Mouse (Mus musculus) forebrain, embryonic 13.5 days (tissue): Measurements from ENCODE around the gene Atn1. TPM values are rescaled to one million over a fixed set of nuclear protein-coding genes. Genes with fewer than 3 reads are reported as not detected.

ENCODE experiments used
- ATAC-seq: fragments of 200-750 bp; cut with Nextera tagmentation; 2 replicates; pipeline ENCODE4 v1.8.0; 2017
- H3K27ac ChIP-seq: fragments of 300-500 bp; sonication (generic); 2 replicates; pipeline ENCODE4 v1.5.1; 2015; ENCODE audit warnings: inconsistent platforms, mild to moderate bottlenecking, moderate library complexity
- H3K27me3 ChIP-seq: fragments of 300-500 bp; sonication (generic); 2 replicates; pipeline ENCODE4 v1.6.1; 2015; ENCODE audit warnings: mild to moderate bottlenecking, inconsistent platforms
- H3K36me3 ChIP-seq: fragments of 300-500 bp; sonication (generic); 2 replicates; pipeline ENCODE4 v1.6.1; 2015; ENCODE audit warnings: mild to moderate bottlenecking, inconsistent platforms; ENCODE audit not compliant: poor library complexity, severe bottlenecking
- H3K4me1 ChIP-seq: fragments of 300-500 bp; sonication (generic); 2 replicates; pipeline ENCODE4 v1.6.1; 2015; ENCODE audit warnings: inconsistent platforms
- H3K4me2 ChIP-seq: fragments of 300-500 bp; sonication (generic); 2 replicates; pipeline ENCODE4 v1.6.1; 2015; ENCODE audit warnings: inconsistent platforms, mild to moderate bottlenecking, moderate library complexity
- H3K4me3 ChIP-seq: fragments of 300-500 bp; sonication (generic); 2 replicates; pipeline ENCODE4 v1.5.1; 2015; ENCODE audit warnings: mild to moderate bottlenecking, inconsistent platforms
- H3K9ac ChIP-seq: fragments of 300-500 bp; sonication (generic); 2 replicates; pipeline ENCODE4 v1.6.1; 2015; ENCODE audit warnings: mild to moderate bottlenecking, inconsistent platforms
- H3K9me3 ChIP-seq: fragments of 300-500 bp; sonication (generic); replicated peaks from 2 replicates; pipeline ENCODE4 v1.6.1; 2016; ENCODE audit warnings: inconsistent platforms
- WGBS: fragments of 180-500 bp; shearing (Covaris S2); methylation state at CpG from one replicate; pipeline ENCODE4 v1.1.7; 2015; 5-methylcytosine and 5-hydroxymethylcytosine counted together
- polyA plus RNA-seq: library from polyadenylated mRNA; unstranded; fragments of >200 nt; fragmentation: Nextera tagmentation; extraction: Ambion mirVana; gene quantifications from 2 replicates; pipeline ENCODE4 v1.2.1, GENCODE M21; 2015

Atn1 gene
- polyA plus RNA-seq, 1 experiment from 2014 or later, result 17.7 TPM

DNA sequence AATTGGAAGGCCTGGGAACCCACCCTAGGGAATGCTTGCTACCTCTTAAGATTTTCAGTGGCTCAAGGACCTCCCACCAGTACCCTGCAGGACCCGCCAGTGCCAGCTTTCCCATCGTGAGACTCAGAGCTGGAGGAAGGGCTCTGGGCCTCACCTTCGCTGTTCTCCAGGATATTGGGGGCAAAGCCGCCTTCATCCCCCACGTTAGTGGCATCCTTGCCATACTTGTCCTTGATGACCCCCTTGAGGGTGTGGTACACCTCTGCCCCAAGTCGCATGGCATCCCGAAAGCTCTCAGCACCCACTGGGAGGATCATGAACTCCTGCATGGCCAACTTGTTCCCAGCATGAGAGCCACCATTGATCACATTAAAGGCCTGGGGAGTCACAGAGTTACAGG lies 9.6 kb upstream of the Atn1 start:
- Histone ChIP-seq H3K4me3 (no peak overlapping the region), H3K27me3 (peaks cover 12% of the 10 kb centered on the region; the same call in 1 of the 2 replicates), H3K9ac (no peak overlapping the region), H3K36me3 (no peaks in the 10 kb centered on the region), H3K4me2 (no peak overlapping the region), H3K4me1 (peaks cover 25% of the 10 kb centered on the region), H3K9me3 (no peaks in the 10 kb centered on the region), H3K27ac (no peak overlapping the region)
- 89% methylated on average over 7 of the region's 7 CpGs for WGBS
- no peak for ATAC-seq

GRCm38 (mm10) chr6:124759259-124759658 lies 2.9 kb upstream of the Atn1 start:
- 2% methylated on average over 5 of the region's 5 CpGs for WGBS
- peak overlapping the region; percentile 34; the same call in 1 of the 2 replicates for H3K9ac ChIP-seq
- H3K27ac ChIP-seq, result peak overlapping the region; percentile 98
- H3K36me3 ChIP-seq, result no peaks in the 10 kb centered on the region
- no peak overlapping the region for H3K4me3 ChIP-seq
- ATAC-seq, result 0 out of 2 replicates have a peak, but pooled peaks have one; percentile 3
- no peaks in the 10 kb centered on the region for H3K27me3 ChIP-seq
- H3K4me1 ChIP-seq, result peaks cover 39% of the 10 kb centered on the region
- peak overlapping the region; percentile 77 for H3K4me2 ChIP-seq
- no peaks in the 10 kb centered on the region for H3K9me3 ChIP-seq

DNA sequence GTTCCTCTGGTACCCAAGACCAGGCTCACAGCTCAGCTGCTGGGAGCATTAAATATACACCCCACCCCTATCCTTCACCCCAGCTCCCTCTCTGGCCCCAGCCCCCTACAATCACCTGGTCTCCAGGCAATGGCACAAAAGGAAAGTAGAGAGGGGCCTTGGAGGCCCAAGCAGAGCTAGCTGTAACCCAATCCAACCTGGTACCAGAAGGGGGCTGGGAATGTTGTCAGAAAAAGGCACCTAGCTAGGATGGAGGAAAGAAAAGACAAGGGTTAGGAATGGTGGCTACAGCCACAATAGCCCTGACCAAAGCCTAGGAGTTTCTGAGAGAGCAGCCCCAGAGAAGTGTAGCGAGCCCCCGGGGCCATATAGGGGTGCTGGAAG lies 2.5 kb upstream of the Atn1 start:
- H3K27me3 ChIP-seq, result no peaks in the 10 kb centered on the region
- no peak overlapping the region for H3K4me3 ChIP-seq
- H3K36me3 ChIP-seq, result no peaks in the 10 kb centered on the region
- peak overlapping the region; percentile 98 for H3K27ac ChIP-seq
- no peak for ATAC-seq
- 43% methylated on average over 2 of the region's 2 CpGs for WGBS
- peak overlapping the region; percentile 77 for H3K4me2 ChIP-seq
- H3K4me1 ChIP-seq, result peaks cover 43% of the 10 kb centered on the region
- H3K9me3 ChIP-seq, result no peaks in the 10 kb centered on the region
- peak overlapping the region; percentile 34; the same call in 1 of the 2 replicates for H3K9ac ChIP-seq

DNA sequence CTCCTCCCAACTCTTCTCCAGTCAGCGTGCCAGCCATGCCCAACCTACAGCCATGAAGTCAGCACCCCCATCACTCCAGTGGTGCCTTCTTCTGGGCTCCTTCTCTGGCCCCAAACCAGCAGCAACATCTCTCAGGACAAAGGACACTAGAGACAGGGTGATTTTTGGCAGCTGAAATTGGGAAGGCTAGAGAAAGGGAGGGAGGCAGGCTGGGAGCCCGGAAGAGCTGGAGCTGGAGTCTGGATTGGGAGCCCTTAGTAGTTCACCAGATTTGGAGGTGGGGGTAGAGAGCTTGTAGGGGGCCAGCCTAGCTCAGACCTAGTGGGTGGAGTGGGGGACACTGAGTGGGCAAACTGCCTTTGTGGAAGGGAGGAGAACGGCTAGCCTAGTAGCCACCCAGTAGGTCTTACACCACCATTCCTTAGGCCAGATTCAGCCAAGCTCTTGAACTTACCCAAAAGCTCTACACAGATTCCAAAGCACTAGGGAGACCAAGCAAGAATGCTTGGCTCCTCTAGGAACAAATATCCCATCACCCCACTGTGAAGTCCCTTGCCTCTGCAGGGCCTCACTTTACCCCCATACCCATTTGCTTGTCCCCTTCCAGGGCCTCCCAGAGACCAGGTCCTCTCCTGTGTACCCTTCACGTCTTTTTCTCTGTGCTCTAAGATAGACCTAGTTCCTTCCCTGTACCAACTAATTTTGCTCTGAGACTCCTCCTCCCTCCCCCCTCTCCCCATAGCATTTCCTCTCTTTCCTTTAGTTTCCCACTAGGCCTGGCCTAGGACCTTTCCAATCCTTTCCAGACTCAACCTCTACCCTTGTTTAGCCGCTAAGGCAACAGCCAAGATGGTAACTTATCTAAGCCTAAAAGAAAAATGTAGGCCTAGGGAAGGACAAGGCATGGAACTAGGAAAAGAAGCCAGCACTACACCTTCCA lies 1.9 kb upstream of the Atn1 start:
- Histone ChIP-seq H3K4me3 (peak overlapping the region; percentile 78), H3K9ac (peak overlapping the region; percentile 97), H3K4me2 (peak overlapping the region; percentile 77), H3K9me3 (no peaks in the 10 kb centered on the region), H3K27ac (peak overlapping the region; percentile 98), H3K36me3 (no peaks in the 10 kb centered on the region), H3K27me3 (no peaks in the 10 kb centered on the region), H3K4me1 (peaks cover 50% of the 10 kb centered on the region)
- ATAC-seq, result peak; percentile 14
- 26% methylated on average over 5 of the region's 5 CpGs for WGBS

DNA sequence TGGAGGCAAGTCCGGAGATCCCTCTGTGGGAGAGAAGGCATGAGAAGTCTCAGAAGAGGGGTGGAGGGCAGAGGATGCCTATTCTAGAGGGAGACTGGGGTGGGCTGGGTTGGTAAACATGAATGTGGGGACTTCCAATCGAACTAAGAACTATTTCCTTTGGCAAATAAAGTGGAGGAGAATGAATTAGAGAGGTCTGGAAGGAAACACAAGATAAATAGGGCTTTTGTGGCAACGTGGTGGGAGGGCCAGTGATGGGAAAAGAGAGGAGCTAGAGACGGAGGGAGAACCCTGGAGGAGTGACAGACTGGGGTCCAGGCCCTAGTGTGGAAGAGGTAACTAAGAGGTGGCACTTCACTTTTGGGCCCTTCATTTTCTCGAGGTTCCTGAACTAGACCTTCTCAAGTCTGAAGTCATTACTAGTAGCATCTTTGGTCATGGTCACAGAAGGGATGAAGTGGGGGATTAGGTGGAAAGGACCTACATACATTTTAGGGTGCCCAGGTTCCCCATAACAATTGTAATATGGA lies 1.1 kb upstream of the Atn1 start:
- no peak for ATAC-seq
- Histone ChIP-seq H3K4me2 (peak overlapping the region; percentile 77), H3K4me1 (peaks cover 54% of the 10 kb centered on the region), H3K27me3 (no peaks in the 10 kb centered on the region), H3K4me3 (peak overlapping the region; percentile 78), H3K27ac (peak overlapping the region; percentile 98), H3K36me3 (peaks cover 3% of the 10 kb centered on the region; the same call in 1 of the 2 replicates), H3K9me3 (no peaks in the 10 kb centered on the region), H3K9ac (peak overlapping the region; percentile 97)
- WGBS, result 4% methylated on average over 5 of the region's 5 CpGs

GRCm38 (mm10) chr6:124756652-124757350 lies 477 bp upstream of the Atn1 start:
- Histone ChIP-seq H3K36me3 (peaks cover 9% of the 10 kb centered on the region; the same call in 1 of the 2 replicates), H3K27ac (peak overlapping the region; percentile 98), H3K27me3 (no peaks in the 10 kb centered on the region), H3K9me3 (no peaks in the 10 kb centered on the region), H3K4me2 (peak overlapping the region; percentile 77), H3K4me1 (peaks cover 54% of the 10 kb centered on the region), H3K9ac (peak overlapping the region; percentile 97), H3K4me3 (peak overlapping the region; percentile 78)
- ATAC-seq, result peak; percentile 72
- 0% methylated on average over 50 of the region's 54 CpGs for WGBS

GRCm38 (mm10) chr6:124755306-124755705 lies 1.0 kb downstream of the Atn1 start:
- peaks cover 14% of the 10 kb centered on the region; the same call in 1 of the 2 replicates for H3K36me3 ChIP-seq
- peak overlapping the region; percentile 77 for H3K4me2 ChIP-seq
- peak overlapping the region; percentile 78 for H3K4me3 ChIP-seq
- no peak for ATAC-seq
- no peaks in the 10 kb centered on the region for H3K9me3 ChIP-seq
- no peaks in the 10 kb centered on the region for H3K27me3 ChIP-seq
- peak overlapping the region; percentile 98 for H3K27ac ChIP-seq
- WGBS, result 3% methylated on average over 3 of the region's 3 CpGs
- peak overlapping the region; percentile 97 for H3K9ac ChIP-seq
- peaks cover 54% of the 10 kb centered on the region for H3K4me1 ChIP-seq

- peaks cover 29% of the 10 kb centered on the region for H3K36me3 ChIP-seq
- no peak for ATAC-seq
- no peak overlapping the region for H3K4me2 ChIP-seq
- H3K9ac ChIP-seq, result no peak overlapping the region
- no peak overlapping the region for H3K27ac ChIP-seq
- 95% methylated on average over 2 of the region's 2 CpGs for WGBS
- H3K4me1 ChIP-seq, result peaks cover 47% of the 10 kb centered on the region
- H3K27me3 ChIP-seq, result no peaks in the 10 kb centered on the region
- H3K9me3 ChIP-seq, result no peaks in the 10 kb centered on the region
- no peak overlapping the region for H3K4me3 ChIP-seq
Observed at GRCm38 (mm10) chr6:124753861-124754260, 2.5 kb downstream of the Atn1 start.

- ATAC-seq, result no peak
- peaks cover 43% of the 10 kb centered on the region for H3K4me1 ChIP-seq
- H3K27me3 ChIP-seq, result no peaks in the 10 kb centered on the region
- WGBS, result 86% methylated on average over 8 of the region's 8 CpGs
- H3K4me2 ChIP-seq, result no peak overlapping the region
- H3K9me3 ChIP-seq, result no peaks in the 10 kb centered on the region
- H3K9ac ChIP-seq, result no peak overlapping the region
- H3K27ac ChIP-seq, result no peak overlapping the region
- H3K36me3 ChIP-seq, result peaks cover 53% of the 10 kb centered on the region
- H3K4me3 ChIP-seq, result no peak overlapping the region
Observed at GRCm38 (mm10) chr6:124750405-124750804, 5.9 kb downstream of the Atn1 start.

DNA sequence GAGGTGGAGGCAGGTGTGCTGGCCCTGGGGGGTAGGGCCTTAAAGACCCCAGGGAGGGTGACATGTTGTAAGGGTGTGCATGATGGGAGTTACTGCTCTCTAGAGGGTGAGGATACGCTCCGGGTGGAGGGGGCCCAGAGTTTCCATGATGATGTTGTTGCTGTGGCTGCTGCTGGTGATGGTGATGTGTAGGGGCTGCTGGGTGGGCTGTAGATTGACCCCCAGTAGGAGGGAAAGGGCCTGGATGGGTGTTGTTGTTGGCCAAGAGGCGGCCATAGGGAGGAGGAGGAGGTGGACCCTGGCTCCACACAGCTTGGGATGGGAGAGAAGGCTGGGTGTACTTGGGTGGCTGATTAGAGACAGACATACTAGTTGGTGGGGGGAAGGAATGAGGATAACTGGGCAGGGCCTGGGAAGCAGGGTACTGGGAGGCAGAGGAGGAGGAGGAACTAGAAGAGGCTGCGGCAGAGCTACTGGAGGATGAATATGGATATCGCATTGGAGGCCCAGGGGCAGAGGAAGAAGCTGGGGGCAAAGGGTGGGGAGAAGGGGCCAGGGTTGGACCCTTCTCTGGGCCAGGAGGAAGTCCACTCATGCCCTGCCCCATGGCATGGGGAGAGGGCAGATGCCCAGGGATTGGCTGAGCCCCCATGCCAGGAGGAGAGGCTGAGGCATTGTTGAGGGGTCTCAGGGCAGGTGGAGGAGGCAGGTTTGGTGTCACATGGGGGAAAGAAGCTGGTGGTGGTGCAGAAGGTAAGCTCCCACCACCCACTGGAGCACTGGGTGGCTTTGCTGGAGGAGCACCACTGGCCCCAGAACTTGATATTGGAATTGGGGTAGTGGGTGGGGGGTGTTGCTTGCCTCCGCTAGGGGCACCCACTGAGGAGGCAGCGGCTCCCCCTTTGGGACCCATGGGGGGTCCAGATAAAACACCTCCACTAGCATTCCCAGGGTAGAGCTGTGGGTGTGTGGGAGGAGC lies 9.4 kb downstream of the Atn1 start:
- Histone ChIP-seq H3K4me3 (peak overlapping the region; percentile 54), H3K9me3 (no peaks in the 10 kb centered on the region), H3K36me3 (peaks cover 74% of the 10 kb centered on the region), H3K27me3 (no peaks in the 10 kb centered on the region), H3K4me2 (peak overlapping the region; percentile 95), H3K27ac (no peak overlapping the region), H3K9ac (peak overlapping the region; percentile 84; the same call in 1 of the 2 replicates), H3K4me1 (peaks cover 28% of the 10 kb centered on the region)
- no peak for ATAC-seq
- WGBS, result 93% methylated on average over 7 of the region's 7 CpGs

GRCm38 (mm10) chr6:124746296-124746605 lies 10.1 kb downstream of the Atn1 start:
- no peaks in the 10 kb centered on the region for H3K9me3 ChIP-seq
- 17% methylated on average over 8 of the region's 8 CpGs for WGBS
- H3K27ac ChIP-seq, result peak overlapping the region; percentile 90
- peak; percentile 11 for ATAC-seq
- peak overlapping the region; percentile 84 for H3K9ac ChIP-seq
- no peaks in the 10 kb centered on the region for H3K27me3 ChIP-seq
- peak overlapping the region; percentile 54 for H3K4me3 ChIP-seq
- peaks cover 33% of the 10 kb centered on the region for H3K4me1 ChIP-seq
- peak overlapping the region; percentile 95 for H3K4me2 ChIP-seq
- H3K36me3 ChIP-seq, result peaks cover 70% of the 10 kb centered on the region
